Mouse (Mus musculus) lung, postnatal 0 days (tissue): ENCODE measurements around the gene Sntg2.

ENCODE experiments used
- CTCF ChIP-seq: IDR thresholded peaks from 2 replicates; pipeline ENCODE4 v1.5.1; 2016; ENCODE audit warnings: antibody characterized with exemption, mild to moderate bottlenecking
- EP300 ChIP-seq: IDR thresholded peaks from 2 replicates; pipeline ENCODE4 v1.6.1; 2016; ENCODE audit warnings: antibody characterized with exemption, mild to moderate bottlenecking, control low read depth

DNA sequence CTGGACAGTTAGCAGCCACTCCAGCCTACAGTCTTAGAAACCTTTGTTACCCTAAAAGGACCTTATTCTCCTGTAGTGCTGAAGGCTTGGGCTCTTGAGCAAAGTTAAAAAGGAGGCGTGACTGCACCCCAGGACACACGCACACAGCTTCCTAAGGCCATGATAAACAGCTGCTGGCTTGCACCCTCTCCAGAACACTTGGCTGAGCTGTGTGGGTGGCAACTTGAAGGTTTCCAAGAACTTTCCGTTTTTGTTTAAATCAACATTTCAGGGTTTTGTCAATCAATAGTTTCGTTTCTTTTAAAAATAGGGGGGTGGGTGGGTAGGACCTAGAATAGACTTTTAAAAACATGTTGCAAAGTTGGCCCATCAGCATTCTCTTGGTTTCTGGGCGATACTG lies 882 bp downstream of the Sntg2 start:
- no peak for TF ChIP-seq CTCF
- no peak for TF ChIP-seq EP300
